Comparison of ENCODE assay signal across 9 mouse cellular contexts in the genomic region with DNA sequence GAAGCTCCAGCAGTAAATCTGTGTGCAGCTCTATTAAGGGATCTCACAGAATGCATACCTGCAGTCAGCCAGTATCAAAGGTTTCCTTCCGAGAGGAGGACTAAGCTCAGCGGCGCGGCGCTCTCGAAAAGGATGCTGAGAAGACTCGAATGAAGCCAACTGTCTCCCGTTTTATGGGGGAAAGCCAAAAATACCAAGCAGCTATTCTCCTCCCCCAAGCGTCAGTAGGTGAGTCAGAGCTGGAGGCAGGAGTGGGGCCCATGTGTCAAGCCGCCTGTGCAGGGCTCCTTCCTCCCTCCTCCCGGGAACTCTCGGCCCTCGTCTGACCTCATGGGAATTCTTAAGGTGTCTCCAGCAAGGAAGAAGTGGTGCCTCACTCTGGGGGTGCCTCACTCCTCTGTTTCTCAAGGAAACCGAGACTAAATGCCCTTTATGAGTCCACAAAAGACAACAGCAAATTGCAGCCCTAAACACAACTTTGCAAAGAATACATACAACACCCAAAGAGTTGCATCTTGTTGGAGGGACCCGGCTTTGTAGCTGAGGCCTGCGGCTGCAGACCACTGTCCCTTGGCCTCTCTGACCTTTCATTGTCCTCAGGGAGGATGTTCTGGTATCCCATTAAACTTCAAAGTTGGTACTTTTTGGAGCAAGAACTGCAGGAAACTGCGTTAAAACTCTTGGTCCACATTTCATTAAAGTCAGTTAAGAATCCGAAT. TPM values are rescaled to one million over a fixed set of nuclear protein-coding genes. Genes with fewer than 3 reads are reported as not detected.
DNase-seq lines count a peak whose midpoint lies in the region; ATAC-seq lines count a peak whose summit lies in the region.
"Had no signal": no experiment of that assay in that cellular context is flagged by ENCODE, and none has a peak within 500 bp of the region (broad histone marks: within the 10 kb centered on the region; RNA-seq: fewer than 3 reads in every experiment).

No protein-coding gene starts in this region.

- H3K4me2 ChIP-seq in heart, embryonic 13.5 days = peak overlapping the region; percentile 82
- peak overlapping the region; percentile 93 for H3K4me2 ChIP-seq in lung, embryonic 16.5 days (ENCODE audit: low read depth, low read length)

- ATAC-seq in heart, embryonic 13.5 days (ENCODE audit: extremely low read depth, insufficient number of reproducible peaks, low FRiP score, low TSS enrichment) = no peak
- 0 out of 2 replicates have a peak, but pooled peaks have one; percentile 18 for ATAC-seq in lung, embryonic 16.5 days (ENCODE audit: low read depth)

- peaks cover 49% of the 10 kb centered on the region for H3K4me1 ChIP-seq in heart, embryonic 13.5 days
- H3K4me1 ChIP-seq in lung, embryonic 16.5 days (replicated peaks; ENCODE audit: control insufficient read depth, insufficient read depth, low read length) = peaks cover 15% of the 10 kb centered on the region

- H3K9me3 ChIP-seq in heart, embryonic 13.5 days = no peaks in the 10 kb centered on the region
- no peaks in the 10 kb centered on the region for H3K9me3 ChIP-seq in lung, embryonic 16.5 days (ENCODE audit: control insufficient read depth, low read length)

- peak overlapping the region; percentile 64 for H3K4me3 ChIP-seq in heart, embryonic 13.5 days
- H3K4me3 ChIP-seq in lung, embryonic 16.5 days (ENCODE audit: low read length) = peak overlapping the region; percentile 73

- 7% methylated on average over 18 of the region's 18 CpGs for WGBS in heart, embryonic 13.5 days
- WGBS in lung, embryonic 16.5 days = 6% methylated on average over 18 of the region's 18 CpGs

- DNase-seq in layer of hippocampus, adult 11-12 months (ENCODE audit: low spot score) = peak; percentile 54
- no peak for DNase-seq in layer of hippocampus, postnatal 25 days (ENCODE audit: extremely low spot score in 1 of 2, low spot score in 1 of 2)
- DNase-seq in NIH3T3 (ENCODE audit: low read depth) = peak; percentile 90
- DNase-seq in embryo, embryonic 10.5 days (ENCODE audit: low spot score) = peak; percentile 55
- DNase-seq in kidney, postnatal 10 days = peak; percentile 38
- DNase-seq in right cerebral cortex, postnatal 36 days (ENCODE audit: low spot score in 2 of 2) = peak; percentile 69 to 74

- peak overlapping the region; percentile 83; the same call in 1 of the 2 replicates for H3K9ac ChIP-seq in heart, embryonic 13.5 days
- H3K9ac ChIP-seq in lung, embryonic 16.5 days (ENCODE audit: low read length) = peak overlapping the region; percentile 78; the same call in 1 of the 2 replicates

- no peak overlapping the region for H3K27ac ChIP-seq in heart, embryonic 13.5 days (replicated peaks)
- H3K27ac ChIP-seq in lung, embryonic 16.5 days (ENCODE audit: low read length) = peak overlapping the region; percentile 86; the same call in 1 of the 2 replicates
- H3K27ac ChIP-seq: macrophage had no signal

- H3K27me3 ChIP-seq in heart, embryonic 13.5 days (replicated peaks) = peaks cover 51% of the 10 kb centered on the region
- no peaks in the 10 kb centered on the region; the same call in 1 of the 2 replicates for H3K27me3 ChIP-seq in lung, embryonic 16.5 days (ENCODE audit: control insufficient read depth, insufficient read depth, low read depth, low read length)

- H3K36me3 ChIP-seq in heart, embryonic 13.5 days = no peaks in the 10 kb centered on the region
- H3K36me3 ChIP-seq in lung, embryonic 16.5 days (ENCODE audit: control insufficient read depth, insufficient read depth, low read length) = no peaks in the 10 kb centered on the region

RNA-seq across cellular contexts. Expression of gene Dusp14, which starts 2.0 kb away (rescaled TPM):
- total RNA-seq in layer of hippocampus, postnatal 25 days (2021) = 10 to 100 TPM; 31.0 to 35.4 TPM
- 5.1 and 6.6 TPM in 2 replicates for polyA plus RNA-seq in heart, embryonic 13.5 days (2015; fragmentation: Nextera tagmentation; extraction: Ambion mirVana)
- polyA plus RNA-seq in lung, embryonic 16.5 days (2015; fragmentation: Nextera tagmentation; extraction: Ambion mirVana) = 26.1 and 29.8 TPM in 2 replicates

Comparison
In these comparisons a context has a peak if more than half of its experiments do, and no peak if none do; other contexts are left out.
1. DNase-seq: peak in layer of hippocampus, adult 11-12 months (single experiment), NIH3T3 (single experiment), embryo, embryonic 10.5 days (single experiment), kidney, postnatal 10 days (single experiment) and right cerebral cortex, postnatal 36 days (2 of 2); none in layer of hippocampus, postnatal 25 days (0 of 2).